Mouse (Mus musculus) urinary bladder, postnatal 4 days (tissue): Measurements from ENCODE around the gene Jmjd6.
"Not testable (repeated sequence)": the region's sequence is repeated elsewhere in the genome, so short reads cannot be mapped to it uniquely, and the experiment has no call there.

Experiments
- DNase-seq, 2 experiments: peaks; one replicate each; pipeline ENCODE4 v3.0.0; 2021 to 2022; ENCODE audit warnings: low spot score in 2 of 2

Gene Jmjd6

GRCm38 (mm10) chr11:116851576-116852290 is 8.5 kb upstream of the Jmjd6 start:
- no peak for DNase-seq

- no peak for DNase-seq
Observed at GRCm38 (mm10) chr11:116850833-116851477, 7.7 kb upstream of the Jmjd6 start.

GRCm38 (mm10) chr11:116850085-116850484 is 6.8 kb upstream of the Jmjd6 start:
- no peak for DNase-seq

- DNase-seq = no peak
Observed at GRCm38 (mm10) chr11:116849587-116849986, 6.3 kb upstream of the Jmjd6 start.

GRCm38 (mm10) chr11:116848877-116849178 is 5.6 kb upstream of the Jmjd6 start:
- not testable (repeated sequence) for DNase-seq

GRCm38 (mm10) chr11:116848086-116848876 is 5.0 kb upstream of the Jmjd6 start:
- DNase-seq = no peak

- DNase-seq = no peak
Observed at GRCm38 (mm10) chr11:116847187-116848085, 4.2 kb upstream of the Jmjd6 start.

- DNase-seq = no peak
Observed at GRCm38 (mm10) chr11:116846593-116847181, 3.4 kb upstream of the Jmjd6 start.

- peak in 1 of 2 experiments; percentile 66 for DNase-seq
Observed at GRCm38 (mm10) chr11:116842531-116843260, 553 bp downstream of the Jmjd6 start.

- no peak for DNase-seq
Observed at GRCm38 (mm10) chr11:116840748-116841147, 2.5 kb downstream of the Jmjd6 start.

GRCm38 (mm10) chr11:116839601-116840000 is 3.6 kb downstream of the Jmjd6 start:
- DNase-seq = no peak

- no peak for DNase-seq
Observed at GRCm38 (mm10) chr11:116838936-116839335, 4.3 kb downstream of the Jmjd6 start.

- no peak for DNase-seq
Observed at GRCm38 (mm10) chr11:116837441-116837840, 5.8 kb downstream of the Jmjd6 start.

- DNase-seq = no peak
Observed at GRCm38 (mm10) chr11:116836283-116836682, 7.0 kb downstream of the Jmjd6 start.

GRCm38 (mm10) chr11:116834954-116835353 is 8.3 kb downstream of the Jmjd6 start:
- DNase-seq = no peak

GRCm38 (mm10) chr11:116832172-116832685 is 11.0 kb downstream of the Jmjd6 start:
- no peak for DNase-seq

GRCm38 (mm10) chr11:116827534-116828165 is 15.6 kb downstream of the Jmjd6 start, which contains the start of gene Mxra7:
Gene Mxra7, minus strand, starts transcription at chr11:116828046.
- DNase-seq = peak; percentile 84 to 88

- DNase-seq = no peak
Observed at GRCm38 (mm10) chr11:116826550-116827504, 16.4 kb downstream of the Jmjd6 start.

- DNase-seq = no peak
Observed at GRCm38 (mm10) chr11:116825230-116825629, 18.0 kb downstream of the Jmjd6 start.
